In genomic region chr2:85198011-85198965, GRCm38 (mm10) we compare ENCODE assay signal across 8 mouse cellular contexts. TPM values are rescaled to one million over a fixed set of nuclear protein-coding genes. Genes with fewer than 3 reads are reported as not detected.
A peak's percentile ranks its signal among the peaks of the same experiment; 100 is the strongest.
DNase-seq lines count a peak whose midpoint lies in the region; ATAC-seq lines count a peak whose summit lies in the region.

No protein-coding gene starts in this region.

- H3K27me3 ChIP-seq in kidney, embryonic 15.5 days, result peaks cover 24% of the 10 kb centered on the region
- no peaks in the 10 kb centered on the region for H3K27me3 ChIP-seq in forebrain, embryonic 13.5 days
- no peaks in the 10 kb centered on the region for H3K27me3 ChIP-seq in intestine, embryonic 14.5 days (replicated peaks; ENCODE audit: control insufficient read depth, insufficient read depth, low read length)
- H3K27me3 ChIP-seq in limb, embryonic 13.5 days, result peaks cover 22% of the 10 kb centered on the region

- no peaks in the 10 kb centered on the region for H3K9me3 ChIP-seq in kidney, embryonic 15.5 days (replicated peaks)
- H3K9me3 ChIP-seq in forebrain, embryonic 13.5 days (replicated peaks), result no peaks in the 10 kb centered on the region
- no peaks in the 10 kb centered on the region for H3K9me3 ChIP-seq in intestine, embryonic 14.5 days (ENCODE audit: control insufficient read depth, low read length)
- H3K9me3 ChIP-seq in limb, embryonic 13.5 days, result no peaks in the 10 kb centered on the region

- peak overlapping the region; percentile 50 for H3K4me2 ChIP-seq in kidney, embryonic 15.5 days
- H3K4me2 ChIP-seq in forebrain, embryonic 13.5 days, result peak overlapping the region; percentile 68
- H3K4me2 ChIP-seq in intestine, embryonic 14.5 days (ENCODE audit: low read length), result peak overlapping the region; percentile 47
- H3K4me2 ChIP-seq in limb, embryonic 13.5 days (replicated peaks), result peak overlapping the region; percentile 66

- WGBS in kidney, embryonic 15.5 days, result 3% methylated on average over 24 of the region's 24 CpGs
- WGBS in forebrain, embryonic 13.5 days, result 2% methylated on average over 24 of the region's 24 CpGs
- 2% methylated on average over 24 of the region's 24 CpGs for WGBS in intestine, embryonic 14.5 days
- WGBS in limb, embryonic 13.5 days, result 3% methylated on average over 24 of the region's 24 CpGs

- H3K36me3 ChIP-seq in kidney, embryonic 15.5 days, result no peaks in the 10 kb centered on the region
- H3K36me3 ChIP-seq in forebrain, embryonic 13.5 days (ENCODE audit: poor library complexity, severe bottlenecking), result no peaks in the 10 kb centered on the region
- H3K36me3 ChIP-seq in intestine, embryonic 14.5 days (ENCODE audit: control insufficient read depth, insufficient read depth, low read length), result no peaks in the 10 kb centered on the region
- H3K36me3 ChIP-seq in limb, embryonic 13.5 days, result no peaks in the 10 kb centered on the region

- H3K4me1 ChIP-seq in kidney, embryonic 15.5 days, result peaks cover 7% of the 10 kb centered on the region; the same call in 1 of the 2 replicates
- H3K4me1 ChIP-seq in forebrain, embryonic 13.5 days, result no peaks in the 10 kb centered on the region
- 0 out of 2 replicates have a peak, but pooled peaks cover 7% of the 10 kb centered on the region for H3K4me1 ChIP-seq in intestine, embryonic 14.5 days (replicated peaks; ENCODE audit: control insufficient read depth, insufficient read depth, low read length)
- peaks cover 11% of the 10 kb centered on the region; the same call in 1 of the 2 replicates for H3K4me1 ChIP-seq in limb, embryonic 13.5 days

- ATAC-seq in kidney, embryonic 15.5 days (replicated peaks; ENCODE audit: low FRiP score), result peak; percentile 52; the same call in 1 of the 2 replicates
- ATAC-seq in forebrain, embryonic 13.5 days, result peak; percentile 81
- peak; percentile 53; the same call in 1 of the 2 replicates for ATAC-seq in intestine, embryonic 14.5 days (replicated peaks; ENCODE audit: low FRiP score, low TSS enrichment, low read depth)
- ATAC-seq in limb, embryonic 13.5 days (ENCODE audit: low FRiP score, low read depth), result no peak

- no peak overlapping the region for H3K27ac ChIP-seq in kidney, embryonic 15.5 days
- H3K27ac ChIP-seq in forebrain, embryonic 13.5 days, result peak overlapping the region; percentile 31
- no peak overlapping the region for H3K27ac ChIP-seq in intestine, embryonic 14.5 days (ENCODE audit: low read depth)
- H3K27ac ChIP-seq in limb, embryonic 13.5 days, result no peak overlapping the region

- no peak overlapping the region for H3K9ac ChIP-seq in kidney, embryonic 15.5 days
- H3K9ac ChIP-seq in forebrain, embryonic 13.5 days, result peak overlapping the region; percentile 72
- H3K9ac ChIP-seq in intestine, embryonic 14.5 days (ENCODE audit: low read length), result peak overlapping the region; percentile 27; the same call in 1 of the 2 replicates
- peak overlapping the region; percentile 48; the same call in 1 of the 2 replicates for H3K9ac ChIP-seq in limb, embryonic 13.5 days

- DNase-seq in kidney, adult 8-10 months, result no peak
- peak; percentile 59 for DNase-seq in intestine, embryonic 14.5 days (ENCODE audit: low spot score)
- DNase-seq in right cerebral cortex, postnatal 4 days, result peak; percentile 48
- DNase-seq in testis, postnatal 10 days (ENCODE audit: low spot score), result no peak
- no peak for DNase-seq in thymus, postnatal 4 days

- peak overlapping the region; percentile 25 for H3K4me3 ChIP-seq in kidney, embryonic 15.5 days (replicated peaks)
- peak overlapping the region; percentile 43 for H3K4me3 ChIP-seq in forebrain, embryonic 13.5 days
- H3K4me3 ChIP-seq in intestine, embryonic 14.5 days (ENCODE audit: low read depth, low read length), result peak overlapping the region; percentile 22
- H3K4me3 ChIP-seq in limb, embryonic 13.5 days, result peak overlapping the region; percentile 33

RNA-seq across cellular contexts. Expression of gene Lrrc55, which starts 1.3 kb away (rescaled TPM):
- polyA plus RNA-seq in kidney, embryonic 15.5 days (2015; fragmentation: Nextera tagmentation; extraction: Ambion mirVana), result 0.40 and 0.65 TPM in 2 replicates
- 4.5 and 6.2 TPM in 2 replicates for polyA plus RNA-seq in forebrain, embryonic 13.5 days (2015; fragmentation: Nextera tagmentation; extraction: Ambion mirVana)
- polyA plus RNA-seq in intestine, embryonic 14.5 days (2014; fragmentation: Nextera tagmentation; extraction: Ambion mirVana), result 5.2 and 5.4 TPM in 2 replicates
- 0.75 and 0.78 TPM in 2 replicates for polyA plus RNA-seq in limb, embryonic 13.5 days (2015; fragmentation: Nextera tagmentation; extraction: Ambion mirVana)

Comparison
In these comparisons a context has a peak if more than half of its experiments do, and no peak if none do; other contexts are left out.
1. DNase-seq: peak in intestine, embryonic 14.5 days (single experiment) and right cerebral cortex, postnatal 4 days (single experiment); none in kidney, adult 8-10 months (0 of 2), testis, postnatal 10 days (single experiment) and thymus, postnatal 4 days (single experiment).
2. Peak in every context shown above with its lines, with median percentiles within 50 percentile points of each other: H3K4me2 ChIP-seq and H3K4me3 ChIP-seq.